Mouse (Mus musculus) cerebellum, adult 2 months (tissue): ENCODE measurements around the gene Pitx2.

Experiments used
- CTCF ChIP-seq: fragments of 200-500 bp; IDR thresholded peaks from 2 replicates; pipeline ENCODE4 v1.5.1; 2011; ENCODE audit warnings: low read depth, mild to moderate bottlenecking, control low read depth, low read length, moderate library complexity, borderline replicate concordance; ENCODE audit not compliant: insufficient read depth
- POLR2A ChIP-seq: fragments of 200-500 bp; IDR thresholded peaks from 2 replicates; pipeline ENCODE4 v1.6.1; 2011; ENCODE audit warnings: low read length, control low read depth, borderline replicate concordance; ENCODE audit not compliant: insufficient read depth

DNA sequence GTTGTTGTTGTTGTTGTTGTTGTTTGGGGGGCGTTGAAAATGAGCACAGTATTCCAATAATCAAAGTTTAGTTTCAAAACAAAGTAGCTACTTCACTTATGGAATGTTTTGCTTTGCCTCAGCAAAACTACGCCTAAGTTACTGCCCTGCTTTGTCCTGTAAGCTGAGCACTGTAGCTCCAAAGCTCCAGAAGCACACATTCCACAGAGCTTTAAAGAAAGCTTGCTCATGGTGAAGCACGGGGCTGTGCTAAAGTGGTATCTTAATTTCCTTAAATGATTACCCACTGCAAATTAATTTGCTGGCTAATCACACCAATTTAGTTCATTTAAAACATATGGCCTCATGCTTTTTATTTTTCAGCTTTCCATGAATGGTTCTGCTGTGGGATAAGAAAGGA lies 1.5 kb downstream of the Pitx2 start:
- TF ChIP-seq CTCF = no peak
- TF ChIP-seq POLR2A = no peak
